Mouse (Mus musculus) lung, postnatal 0 days (tissue): ENCODE measurements around the gene Hist1h2bf. TPM values are rescaled to one million over a fixed set of nuclear protein-coding genes. Genes with fewer than 3 reads are reported as not detected.
"Not testable (repeated sequence)": the region's sequence is repeated elsewhere in the genome, so short reads cannot be mapped to it uniquely, and the experiment has no call there.

Experiments used
- ATAC-seq: fragments of 200-750 bp; cut with Nextera tagmentation; 2 replicates; pipeline ENCODE4 v1.8.0; 2017; ENCODE audit warnings: moderate library complexity
- DNase-seq: peaks from one replicate; pipeline ENCODE4 v3.0.0-alpha.2; 2016; ENCODE audit warnings: low spot score
- H3K27ac ChIP-seq: fragments of 300-500 bp; sonication (generic); 2 replicates; pipeline ENCODE4 v1.5.1; 2014; ENCODE audit warnings: antibody characterized with exemption, mild to moderate bottlenecking, low read length, mixed read lengths
- H3K27me3 ChIP-seq: fragments of 300-500 bp; sonication (generic); replicated peaks from 2 replicates; pipeline ENCODE4 v1.6.1; 2014; ENCODE audit warnings: low read length, mixed read lengths; ENCODE audit not compliant: insufficient read depth
- H3K36me3 ChIP-seq: fragments of 300-500 bp; sonication (generic); 2 replicates; pipeline ENCODE4 v1.6.1; 2014; ENCODE audit warnings: low read length, mixed read lengths; ENCODE audit not compliant: insufficient read depth
- H3K4me1 ChIP-seq: fragments of 300-500 bp; sonication (generic); 2 replicates; pipeline ENCODE4 v1.6.1; 2014; ENCODE audit warnings: antibody characterized with exemption, low read depth, low read length, mixed read lengths; ENCODE audit not compliant: insufficient read depth
- H3K4me2 ChIP-seq: fragments of 300-500 bp; sonication (generic); replicated peaks from 2 replicates; pipeline ENCODE4 v1.6.1; 2014; ENCODE audit warnings: low read depth, mild to moderate bottlenecking, low read length, moderate library complexity, mixed read lengths
- H3K4me3 ChIP-seq: fragments of 300-500 bp; sonication (generic); 2 replicates; pipeline ENCODE4 v1.5.1; 2014; ENCODE audit warnings: low read depth, low read length
- H3K9ac ChIP-seq: fragments of 300-500 bp; sonication (generic); replicated peaks from 2 replicates; pipeline ENCODE4 v1.6.1; 2014; ENCODE audit warnings: low read depth, mild to moderate bottlenecking
- H3K9me3 ChIP-seq: fragments of 300-500 bp; sonication (generic); 2 replicates; pipeline ENCODE4 v1.6.1; 2016; ENCODE audit warnings: low read length, mixed read lengths
- CTCF ChIP-seq: IDR thresholded peaks from 2 replicates; pipeline ENCODE4 v1.5.1; 2016; ENCODE audit warnings: antibody characterized with exemption, mild to moderate bottlenecking
- EP300 ChIP-seq: IDR thresholded peaks from 2 replicates; pipeline ENCODE4 v1.6.1; 2016; ENCODE audit warnings: antibody characterized with exemption, mild to moderate bottlenecking, control low read depth
- WGBS: fragments of 180-500 bp; shearing (Covaris S2); extraction: QIAGEN DNeasy Blood & Tissue Kit; methylation state at CpG from one replicate; pipeline ENCODE4 v1.1.7; 2014; 5-methylcytosine and 5-hydroxymethylcytosine counted together
- polyA plus RNA-seq: library from polyadenylated mRNA; unstranded; fragments of >200 nt; fragmentation: Nextera tagmentation; extraction: Ambion mirVana; gene quantifications from 2 replicates; pipeline ENCODE4 v1.2.1, GENCODE M21; 2015

Gene Hist1h2bf
- polyA plus RNA-seq, 1 experiment from 2014 or later: 0.48 TPM

DNA sequence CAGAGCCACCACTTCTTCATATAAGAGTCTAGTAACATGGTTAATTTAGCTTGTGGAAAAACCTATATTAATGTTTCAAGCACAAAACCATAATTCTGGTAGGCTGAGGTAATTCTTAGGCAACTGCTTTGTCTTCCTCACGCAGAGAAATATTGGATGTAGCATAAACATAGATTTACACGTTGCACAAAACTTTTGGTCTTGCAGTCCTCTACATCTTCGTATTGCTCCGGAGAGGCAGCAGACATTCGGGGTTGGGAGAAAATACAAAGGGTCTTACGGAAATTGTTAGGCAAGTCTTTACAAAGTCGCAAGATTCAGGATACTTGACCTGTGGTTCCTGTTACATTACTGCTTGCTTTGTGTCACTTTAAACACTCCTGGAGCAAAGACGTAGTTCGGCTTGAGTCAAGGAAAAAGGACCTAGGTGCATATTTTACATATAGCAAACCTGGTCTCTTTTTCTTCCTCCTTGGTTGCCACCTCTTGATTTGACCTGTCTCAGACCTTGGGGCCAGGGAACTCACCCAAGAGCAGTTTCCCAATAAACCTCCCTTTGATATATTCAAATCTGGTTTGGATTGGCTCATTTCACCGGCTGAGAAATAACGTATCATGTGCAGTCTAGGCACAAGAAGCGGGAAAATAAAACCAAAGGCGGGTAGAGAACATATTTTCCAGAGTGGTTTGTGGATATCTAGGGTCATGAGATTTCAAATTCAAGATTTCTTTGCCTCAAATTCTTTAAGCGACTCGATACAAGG lies 39.4 kb downstream of the Hist1h2bf start:
- peak overlapping the region; percentile 76 for H3K4me2 ChIP-seq
- WGBS: under 1% methylated on average over 15 of the region's 15 CpGs
- ATAC-seq (no peak), DNase-seq (peak; percentile 63)
- peak overlapping the region; percentile 3; the same call in 1 of the 2 replicates for H3K27ac ChIP-seq
- H3K9me3 ChIP-seq: no peaks in the 10 kb centered on the region
- no peaks in the 10 kb centered on the region for H3K27me3 ChIP-seq
- no peaks in the 10 kb centered on the region for H3K36me3 ChIP-seq
- H3K4me1 ChIP-seq: peaks cover 21% of the 10 kb centered on the region; the same call in 1 of the 2 replicates
- H3K9ac ChIP-seq: no peak overlapping the region
- H3K4me3 ChIP-seq: peak overlapping the region; percentile 41
- no peak for TF ChIP-seq CTCF
- TF ChIP-seq EP300: no peak

DNA sequence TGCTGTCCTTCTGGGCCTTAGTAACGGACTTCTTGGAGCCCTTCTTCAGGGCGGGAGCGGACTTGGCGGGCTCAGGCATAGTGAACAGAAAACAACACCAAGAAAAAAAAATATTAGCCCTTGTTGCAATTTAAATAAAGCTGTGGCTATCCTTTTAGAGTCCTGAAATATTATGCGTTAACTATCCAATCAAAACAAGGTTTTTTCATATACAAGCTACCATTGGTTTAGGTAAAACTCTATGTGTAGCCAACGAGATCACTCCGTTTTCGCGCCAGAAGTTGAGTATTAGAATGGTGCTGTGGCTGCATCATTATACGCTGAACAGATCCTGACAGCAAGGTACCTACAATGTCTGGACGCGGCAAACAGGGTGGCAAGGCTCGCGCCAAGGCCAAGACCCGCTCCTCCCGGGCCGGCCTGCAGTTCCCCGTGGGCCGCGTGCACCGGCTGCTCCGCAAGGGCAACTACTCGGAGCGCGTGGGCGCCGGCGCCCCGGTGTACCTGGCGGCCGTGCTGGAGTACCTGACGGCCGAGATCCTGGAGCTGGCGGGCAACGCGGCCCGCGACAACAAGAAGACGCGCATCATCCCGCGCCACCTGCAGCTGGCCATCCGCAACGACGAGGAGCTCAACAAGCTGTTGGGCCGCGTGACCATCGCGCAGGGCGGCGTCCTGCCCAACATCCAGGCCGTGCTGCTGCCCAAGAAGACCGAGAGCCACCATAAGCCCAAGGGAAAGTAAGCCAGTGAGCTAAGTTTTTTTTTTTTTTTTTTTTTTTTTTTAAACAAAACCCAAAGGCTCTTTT lies 40.2 kb downstream of the Hist1h2bf start, which contains the start of gene Hist1h2af:
Gene Hist1h2af (plus strand): TSS at position 347 of the 808 bp plus-strand sequence.
- Histone ChIP-seq H3K4me3 (peak within 1 kb of the TSS; percentile 41), H3K4me1 (peaks cover 21% of the 10 kb centered on the region; the same call in 1 of the 2 replicates), H3K4me2 (peak within 1 kb of the TSS; percentile 76), H3K27ac (peak within 1 kb of the TSS; percentile 71; the same call in 1 of the 2 replicates)
- ATAC-seq (peak; percentile 13; the same call in 1 of the 2 replicates), DNase-seq (peak; percentile 94)
- H3K27me3 ChIP-seq, H3K36me3 ChIP-seq, H3K9me3 ChIP-seq, H3K9ac ChIP-seq: not testable (repeated sequence)
- 3% methylated on average over 24 of the region's 53 CpGs for WGBS

DNA sequence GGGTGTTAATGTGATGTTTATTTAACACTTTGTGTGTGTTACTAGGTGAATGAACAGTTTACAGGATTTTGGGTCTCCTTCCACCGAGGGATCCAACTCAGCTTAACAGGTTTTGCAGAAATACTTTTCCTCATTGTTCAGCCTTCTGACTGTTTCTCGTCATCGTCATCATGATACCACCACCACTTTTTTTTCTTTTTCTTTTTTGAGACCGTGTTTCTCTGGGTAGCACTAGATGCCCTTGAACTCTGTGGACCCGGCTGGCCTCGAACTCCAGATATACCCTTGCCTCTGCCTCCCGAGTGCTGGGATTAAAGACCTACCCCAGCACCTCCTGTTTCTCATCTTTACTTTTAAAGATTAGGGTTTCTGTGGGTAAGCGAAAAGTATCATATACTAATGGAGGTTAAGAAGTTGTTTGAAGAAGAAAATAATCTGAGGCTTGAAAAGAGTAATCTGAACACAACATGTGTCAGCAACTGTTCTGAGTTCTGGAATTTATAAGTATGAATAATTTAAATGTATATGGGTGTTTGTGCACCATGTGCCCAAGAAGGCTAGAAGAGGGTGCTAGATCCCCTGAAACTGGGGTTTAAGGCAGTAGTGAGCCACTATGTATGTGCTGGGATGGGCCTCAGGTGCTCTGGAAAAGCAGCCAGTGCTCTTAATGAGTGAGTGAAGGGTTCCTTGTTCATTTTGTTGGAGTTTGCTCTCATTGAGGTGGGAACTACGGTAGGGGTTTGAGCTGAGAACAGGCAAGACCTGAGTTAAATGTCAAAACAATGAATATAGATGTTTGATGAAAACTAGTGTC lies 41.5 kb downstream of the Hist1h2bf start:
- no peaks in the 10 kb centered on the region for H3K36me3 ChIP-seq
- TF ChIP-seq EP300 (no peak), CTCF (no peak)
- peaks cover 21% of the 10 kb centered on the region; the same call in 1 of the 2 replicates for H3K4me1 ChIP-seq
- peak overlapping the region; percentile 55; the same call in 1 of the 2 replicates for H3K4me3 ChIP-seq
- H3K9ac ChIP-seq: no peak overlapping the region
- 11% methylated on average over 9 of the region's 9 CpGs for WGBS
- no peaks in the 10 kb centered on the region for H3K27me3 ChIP-seq
- ATAC-seq (no peak), DNase-seq (no peak)
- H3K4me2 ChIP-seq: peak overlapping the region; percentile 64
- H3K27ac ChIP-seq: peak overlapping the region; percentile 97
- H3K9me3 ChIP-seq: no peaks in the 10 kb centered on the region

DNA sequence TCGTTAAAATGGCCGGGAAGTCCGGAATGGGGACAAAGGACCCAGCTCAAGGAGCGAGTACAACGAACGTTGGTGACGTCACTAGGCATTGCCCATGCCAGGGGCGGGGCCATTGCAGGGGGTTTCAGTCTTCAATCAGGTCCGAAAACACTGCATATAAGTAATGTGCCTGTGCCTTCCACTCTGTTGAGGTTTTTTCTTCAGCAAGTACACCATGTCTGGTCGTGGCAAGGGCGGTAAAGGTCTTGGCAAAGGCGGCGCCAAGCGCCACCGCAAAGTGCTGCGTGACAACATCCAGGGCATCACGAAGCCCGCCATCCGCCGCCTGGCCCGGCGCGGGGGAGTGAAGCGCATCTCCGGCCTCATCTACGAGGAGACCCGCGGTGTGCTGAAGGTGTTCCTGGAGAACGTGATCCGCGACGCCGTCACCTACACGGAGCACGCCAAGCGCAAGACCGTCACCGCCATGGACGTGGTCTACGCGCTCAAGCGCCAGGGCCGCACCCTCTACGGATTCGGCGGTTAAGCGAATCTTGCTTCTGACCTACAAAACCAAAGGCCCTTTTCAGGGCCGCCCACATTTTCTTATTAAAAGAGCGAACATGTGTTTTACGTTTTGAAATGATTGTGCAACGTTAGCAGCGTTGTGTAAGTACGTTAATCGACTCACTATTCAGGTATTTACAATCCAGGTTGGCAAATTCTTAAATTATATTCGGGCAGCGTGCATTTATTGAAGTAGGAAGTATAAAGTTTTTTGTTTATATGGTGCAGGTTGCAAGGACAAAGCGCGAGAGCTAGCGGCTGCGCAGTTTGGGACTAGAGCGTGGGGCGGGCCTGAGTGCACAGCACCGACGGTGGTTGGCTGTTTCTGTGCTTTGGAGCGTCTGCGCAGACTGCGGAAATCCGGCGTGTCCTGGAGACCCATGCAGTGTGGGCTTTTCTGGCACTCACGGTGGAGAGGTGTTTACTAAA lies 42.8 kb downstream of the Hist1h2bf start, which contains the start of gene Hist1h4h:
Gene Hist1h4h (plus strand): TSS at position 150 of the 975 bp plus-strand sequence.
- Histone ChIP-seq H3K27me3 (no peaks in the 10 kb centered on the region), H3K9me3 (no peaks in the 10 kb centered on the region)
- under 1% methylated on average over 52 of the region's 70 CpGs for WGBS

More for the DNA sequence above, 42.8 kb downstream of the Hist1h2bf start, which contains the start of gene Hist1h4h:
- peak within 1 kb of the TSS; percentile 55 for H3K4me3 ChIP-seq
- DNase-seq: peak; percentile 99
- H3K36me3 ChIP-seq: no peaks in the 10 kb centered on the region
- peak; percentile 86 for ATAC-seq
- peak within 1 kb of the TSS; percentile 97 for H3K27ac ChIP-seq
- TF ChIP-seq EP300 (peak; percentile 82), CTCF (no peak)
- H3K4me1 ChIP-seq: peaks cover 19% of the 10 kb centered on the region; the same call in 1 of the 2 replicates
- peak within 1 kb of the TSS; percentile 64 for H3K4me2 ChIP-seq
- peak within 1 kb of the TSS; percentile 77 for H3K9ac ChIP-seq
